ENCODE assay signal across 31 mouse cellular contexts in the genomic region with DNA sequence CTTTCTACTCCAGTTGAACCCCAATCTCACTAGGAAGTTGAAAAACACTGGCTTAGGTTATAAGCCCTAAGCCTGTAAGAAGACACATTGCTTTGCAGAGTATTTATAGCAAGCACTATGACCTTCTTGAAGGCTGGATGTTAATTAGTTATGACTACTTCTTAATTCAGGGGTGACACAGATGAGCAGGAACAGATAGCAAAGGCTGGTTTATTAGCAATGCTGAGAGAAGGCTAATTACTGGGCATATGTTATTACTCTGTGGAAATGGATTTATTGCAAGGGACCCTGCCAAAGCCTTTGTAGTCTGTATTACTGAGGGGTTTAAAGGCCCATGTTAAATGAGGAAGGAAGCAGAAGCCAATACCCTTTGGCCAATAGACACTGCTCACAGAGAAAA. TPM values are rescaled to one million over a fixed set of nuclear protein-coding genes. Genes with fewer than 3 reads are reported as not detected.
DNase-seq lines count a peak whose midpoint lies in the region; ATAC-seq and TF ChIP-seq lines count a peak whose summit lies in the region.
"Had no signal": no experiment of that assay in that cellular context is flagged by ENCODE, and none has a peak within 500 bp of the region (broad histone marks: within the 10 kb centered on the region; RNA-seq: fewer than 3 reads in every experiment).

No protein-coding gene starts in this region.

- H3K27ac ChIP-seq in hindbrain, embryonic 14.5 days, result no peak overlapping the region
- H3K27ac ChIP-seq in hindbrain, embryonic 12.5 days, result no peak overlapping the region
- no peak overlapping the region for H3K27ac ChIP-seq in neural tube, embryonic 13.5 days (replicated peaks)
- no peak overlapping the region for H3K27ac ChIP-seq in midbrain, postnatal 0 days (ENCODE audit: low read depth, low read length)
- H3K27ac ChIP-seq: embryonic facial prominence, embryonic 10.5 days; heart, embryonic 13.5 days; limb, embryonic 12.5 days; midbrain, embryonic 12.5 days; stomach, postnatal 0 days had no signal

- H3K27me3 ChIP-seq in hindbrain, embryonic 14.5 days (ENCODE audit: control insufficient read depth, insufficient read depth, low read length), result no peaks in the 10 kb centered on the region
- H3K27me3 ChIP-seq in hindbrain, embryonic 12.5 days, result no peaks in the 10 kb centered on the region
- no peaks in the 10 kb centered on the region for H3K27me3 ChIP-seq in neural tube, embryonic 13.5 days
- no peaks in the 10 kb centered on the region for H3K27me3 ChIP-seq in midbrain, postnatal 0 days (ENCODE audit: insufficient read depth, low read length)
- H3K27me3 ChIP-seq: heart, embryonic 13.5 days; limb, embryonic 12.5 days; midbrain, embryonic 12.5 days had no signal

- no peaks in the 10 kb centered on the region for H3K4me1 ChIP-seq in hindbrain, embryonic 14.5 days (replicated peaks; ENCODE audit: control insufficient read depth, insufficient read depth, low read length)
- no peaks in the 10 kb centered on the region for H3K4me1 ChIP-seq in hindbrain, embryonic 12.5 days
- H3K4me1 ChIP-seq in neural tube, embryonic 13.5 days (replicated peaks), result peaks cover 8% of the 10 kb centered on the region; the same call in 1 of the 2 replicates
- H3K4me1 ChIP-seq in midbrain, postnatal 0 days (ENCODE audit: insufficient read depth, low read length), result no peaks in the 10 kb centered on the region
- H3K4me1 ChIP-seq: limb, embryonic 12.5 days; midbrain, embryonic 12.5 days had no signal

- H3K4me2 ChIP-seq in hindbrain, embryonic 14.5 days (replicated peaks), result no peak overlapping the region
- H3K4me2 ChIP-seq in hindbrain, embryonic 12.5 days (replicated peaks), result no peak overlapping the region
- no peak overlapping the region for H3K4me2 ChIP-seq in neural tube, embryonic 13.5 days
- H3K4me2 ChIP-seq in midbrain, postnatal 0 days (ENCODE audit: low read depth, low read length, poor library complexity, severe bottlenecking), result no peak overlapping the region
- H3K4me2 ChIP-seq: heart, embryonic 13.5 days; limb, embryonic 12.5 days; liver, embryonic 11.5 days; midbrain, embryonic 12.5 days had no signal

- peak; percentile 37; the same call in 1 of the 2 replicates for ATAC-seq in hindbrain, embryonic 14.5 days (ENCODE audit: low FRiP score)
- ATAC-seq in hindbrain, embryonic 12.5 days (ENCODE audit: low FRiP score), result no peak
- ATAC-seq in neural tube, embryonic 13.5 days (ENCODE audit: low read depth), result peak; percentile 77
- 0 out of 2 replicates have a peak, but pooled peaks have one; percentile 13 for ATAC-seq in midbrain, postnatal 0 days (ENCODE audit: low FRiP score)
- ATAC-seq: CD4-positive, CD25-positive, alpha-beta regulatory T cell, adult 4 months; forebrain, embryonic 16.5 days; liver, postnatal 0 days had no signal

- H3K9me3 ChIP-seq in hindbrain, embryonic 14.5 days (ENCODE audit: control insufficient read depth, low read length), result no peaks in the 10 kb centered on the region
- H3K9me3 ChIP-seq in hindbrain, embryonic 12.5 days (replicated peaks), result no peaks in the 10 kb centered on the region
- no peaks in the 10 kb centered on the region for H3K9me3 ChIP-seq in neural tube, embryonic 13.5 days
- H3K9me3 ChIP-seq in midbrain, postnatal 0 days (ENCODE audit: low read length), result no peaks in the 10 kb centered on the region
- H3K9me3 ChIP-seq: embryonic facial prominence, embryonic 10.5 days; heart, embryonic 13.5 days; limb, embryonic 12.5 days; midbrain, embryonic 12.5 days had no signal

- H3K4me3 ChIP-seq in hindbrain, embryonic 14.5 days (replicated peaks; ENCODE audit: low read length), result no peak overlapping the region
- no peak overlapping the region for H3K4me3 ChIP-seq in hindbrain, embryonic 12.5 days
- H3K4me3 ChIP-seq in neural tube, embryonic 13.5 days, result no peak overlapping the region
- no peak overlapping the region for H3K4me3 ChIP-seq in midbrain, postnatal 0 days (ENCODE audit: low read depth, low read length)
- H3K4me3 ChIP-seq: embryonic facial prominence, embryonic 10.5 days; heart, adult 2 months; heart, embryonic 13.5 days; limb, embryonic 12.5 days; midbrain, embryonic 12.5 days had no signal

- TF ChIP-seq CTCF in midbrain, postnatal 0 days (IDR thresholded peaks at IDR 0.05), result no peak

- no peak overlapping the region for H3K9ac ChIP-seq in hindbrain, embryonic 14.5 days
- no peak overlapping the region for H3K9ac ChIP-seq in hindbrain, embryonic 12.5 days
- no peak overlapping the region for H3K9ac ChIP-seq in neural tube, embryonic 13.5 days
- H3K9ac ChIP-seq in midbrain, postnatal 0 days (replicated peaks; ENCODE audit: low read length, poor library complexity, severe bottlenecking), result no peak overlapping the region
- H3K9ac ChIP-seq: heart, embryonic 13.5 days; limb, embryonic 12.5 days; liver, postnatal 0 days; midbrain, embryonic 12.5 days had no signal

- no peak for DNase-seq in hindbrain, embryonic 14.5 days (ENCODE audit: low spot score)
- no peak for DNase-seq in neural tube, embryonic 10.5 days (ENCODE audit: extremely low spot score, low spot score)
- DNase-seq in midbrain, postnatal 0 days (ENCODE audit: low spot score), result no peak
- DNase-seq in layer of hippocampus, postnatal 10 days (ENCODE audit: low spot score in 2 of 2), result no peak
- no peak for DNase-seq in adrenal gland, postnatal 14 days
- no peak for DNase-seq in kidney, adult 11 months
- DNase-seq: adrenal gland, postnatal 36 days; cerebellum, adult 9-10 months; gastrocnemius, postnatal 14 days; heart, adult 2 months; heart, postnatal 14 days; kidney, adult 18-20 months; kidney, postnatal 10 days; layer of hippocampus, postnatal 36 days; liver, postnatal 0 days; lung, postnatal 10 days; thymus, adult 2 months; thymus, postnatal 4 days had no signal

- H3K36me3 ChIP-seq in hindbrain, embryonic 14.5 days (replicated peaks; ENCODE audit: control insufficient read depth, insufficient read depth), result no peaks in the 10 kb centered on the region
- H3K36me3 ChIP-seq in hindbrain, embryonic 12.5 days, result no peaks in the 10 kb centered on the region
- H3K36me3 ChIP-seq in neural tube, embryonic 13.5 days, result no peaks in the 10 kb centered on the region
- no peaks in the 10 kb centered on the region for H3K36me3 ChIP-seq in midbrain, postnatal 0 days (ENCODE audit: insufficient read depth, low read length)
- H3K36me3 ChIP-seq: embryonic facial prominence, embryonic 10.5 days; heart, embryonic 13.5 days; limb, embryonic 12.5 days; midbrain, embryonic 12.5 days had no signal

RNA-seq across cellular contexts. Expression of a gene that starts 13.9 kb away (rescaled TPM):
- polyA plus RNA-seq in hindbrain, embryonic 14.5 days (2014; fragmentation: Nextera tagmentation; extraction: Ambion mirVana), result not detected in 2 replicates
- not detected in 2 replicates for polyA plus RNA-seq in hindbrain, embryonic 12.5 days (2016; fragmentation: Nextera tagmentation; extraction: Ambion mirVana)
- polyA plus RNA-seq in neural tube, embryonic 13.5 days (2015; fragmentation: Nextera tagmentation; extraction: Ambion mirVana), result not detected in 2 replicates
- total RNA-seq in midbrain, postnatal 0 days (2014; rRNA removed), result 0.11 and 2.1 TPM in 2 replicates
- not detected in 2 replicates for polyA plus RNA-seq in midbrain, postnatal 0 days (2015; fragmentation: Nextera tagmentation; extraction: Ambion mirVana)
- not detected for total RNA-seq in layer of hippocampus, postnatal 10 days (2021)
- total RNA-seq in adrenal gland, postnatal 14 days (2021), result not detected in 2 replicates
- total RNA-seq: adrenal gland, postnatal 36 days; ES-E14; gastrocnemius, postnatal 14 days; heart, adult 2 months; heart, postnatal 14 days; layer of hippocampus, adult 18-20 months; layer of hippocampus, postnatal 36 days; left cerebral cortex, postnatal 10 days had no signal
- polyA plus RNA-seq: embryonic facial prominence, embryonic 10.5 days; forebrain, embryonic 16.5 days; heart, embryonic 13.5 days; limb, embryonic 12.5 days; liver, embryonic 11.5 days; liver, postnatal 0 days; stomach, postnatal 0 days had no signal

RNA-seq across cellular contexts. Expression of a gene that starts 22.7 kb away (rescaled TPM):
- 152 and 174 TPM in 2 replicates for polyA plus RNA-seq in hindbrain, embryonic 14.5 days (2014; fragmentation: Nextera tagmentation; extraction: Ambion mirVana)
- polyA plus RNA-seq in hindbrain, embryonic 12.5 days (2016; fragmentation: Nextera tagmentation; extraction: Ambion mirVana), result 120 and 133 TPM in 2 replicates
- polyA plus RNA-seq in neural tube, embryonic 13.5 days (2015; fragmentation: Nextera tagmentation; extraction: Ambion mirVana), result 141 and 155 TPM in 2 replicates
- total RNA-seq in midbrain, postnatal 0 days (2014; rRNA removed), result 74.2 and 96.9 TPM in 2 replicates
- polyA plus RNA-seq in midbrain, postnatal 0 days (2015; fragmentation: Nextera tagmentation; extraction: Ambion mirVana), result 156 and 174 TPM in 2 replicates
- 100 to 1,000 TPM in 1 of 2 experiments, 10 to 100 TPM in 1; 91.4 to 112 TPM for total RNA-seq in layer of hippocampus, postnatal 10 days (2021)
- 68.9 and 82.2 TPM in 2 replicates for total RNA-seq in adrenal gland, postnatal 14 days (2021)

RNA-seq across cellular contexts. Expression of a gene that starts 34.9 kb away (rescaled TPM):
- 12.4 and 17.5 TPM in 2 replicates for polyA plus RNA-seq in hindbrain, embryonic 14.5 days (2014; fragmentation: Nextera tagmentation; extraction: Ambion mirVana)
- polyA plus RNA-seq in hindbrain, embryonic 12.5 days (2016; fragmentation: Nextera tagmentation; extraction: Ambion mirVana), result 18.4 and 22.5 TPM in 2 replicates
- 15.4 and 15.5 TPM in 2 replicates for polyA plus RNA-seq in neural tube, embryonic 13.5 days (2015; fragmentation: Nextera tagmentation; extraction: Ambion mirVana)
- total RNA-seq in midbrain, postnatal 0 days (2014; rRNA removed), result 14.9 and 15.9 TPM in 2 replicates
- polyA plus RNA-seq in midbrain, postnatal 0 days (2015; fragmentation: Nextera tagmentation; extraction: Ambion mirVana), result 10.7 and 12.4 TPM in 2 replicates
- 10 to 100 TPM; 34.1 to 35.2 TPM for total RNA-seq in layer of hippocampus, postnatal 10 days (2021)
- total RNA-seq in adrenal gland, postnatal 14 days (2021), result 20.5 and 27.8 TPM in 2 replicates

RNA-seq across cellular contexts. Expression of a gene that starts 58.0 kb away (rescaled TPM):
- not detected in 2 replicates for polyA plus RNA-seq in hindbrain, embryonic 14.5 days (2014; fragmentation: Nextera tagmentation; extraction: Ambion mirVana)
- not detected in 2 replicates for polyA plus RNA-seq in hindbrain, embryonic 12.5 days (2016; fragmentation: Nextera tagmentation; extraction: Ambion mirVana)
- polyA plus RNA-seq in neural tube, embryonic 13.5 days (2015; fragmentation: Nextera tagmentation; extraction: Ambion mirVana), result not detected in 2 replicates
- total RNA-seq in midbrain, postnatal 0 days (2014; rRNA removed), result not detected in 2 replicates
- polyA plus RNA-seq in midbrain, postnatal 0 days (2015; fragmentation: Nextera tagmentation; extraction: Ambion mirVana), result not detected in 2 replicates
- not detected for total RNA-seq in layer of hippocampus, postnatal 10 days (2021)
- total RNA-seq in adrenal gland, postnatal 14 days (2021), result not detected in 2 replicates
- total RNA-seq: adrenal gland, postnatal 36 days; ES-E14; gastrocnemius, postnatal 14 days; heart, adult 2 months; heart, postnatal 14 days; layer of hippocampus, adult 18-20 months; layer of hippocampus, postnatal 36 days; left cerebral cortex, postnatal 10 days had no signal
- polyA plus RNA-seq: embryonic facial prominence, embryonic 10.5 days; forebrain, embryonic 16.5 days; heart, adult 2 months; heart, embryonic 13.5 days; limb, embryonic 12.5 days; liver, embryonic 11.5 days; liver, postnatal 0 days; midbrain, embryonic 12.5 days; stomach, postnatal 0 days; thymus, adult 2 months had no signal
